Mouse (Mus musculus) T-helper 1 cell (primary cell): ENCODE results near the gene Gm28510.
"Not testable (repeated sequence)": the region's sequence is repeated elsewhere in the genome, so short reads cannot be mapped to it uniquely, and the experiment has no call there.

Source experiments
- in situ Hi-C: fragments of 300-600 bp; cut with MboI, MseI; formaldehyde crosslinking; loops from one replicate; pipeline ENCODE4 v1.15.1; 2025; ENCODE audit warnings: high pct_unique_total_duplicates

Gene Gm28510

GRCm38 (mm10) chrY:10412437-10412836, at the start of gene Gm28510:
TSS of gene Gm28510 (plus strand) at chrY:10412737.
- in situ Hi-C loops, result not testable (repeated sequence)
